Mouse (Mus musculus) gastrocnemius, adult 2 months (tissue): ENCODE data around the gene Vps53. TPM values are rescaled to one million over a fixed set of nuclear protein-coding genes. Genes with fewer than 3 reads are reported as not detected.

Source experiments
- DNase-seq: peaks from one replicate; pipeline ENCODE4 v3.0.0; 2022
- H3K27ac ChIP-seq: fragments of 200-600 bp; 2 replicates; pipeline ENCODE4 v1.8.1; 2022; ENCODE audit warnings: mild to moderate bottlenecking
- H3K4me3 ChIP-seq: fragments of 200-600 bp; 2 replicates; pipeline ENCODE4 v1.8.1; 2022; ENCODE audit warnings: mild to moderate bottlenecking, moderate library complexity
- CTCF ChIP-seq: fragments of 200-600 bp; IDR thresholded peaks from 2 replicates; pipeline ENCODE4 v1.8.1; 2022; ENCODE audit warnings: antibody characterized with exemption, mild to moderate bottlenecking, moderate library complexity
- intact Hi-C: fragments of 180-260 bp; cut with DNase I; formaldehyde crosslinking; loops from one replicate; pipeline ENCODE4 v1.15.1; 2025
- total RNA-seq, 2 experiments: library from RNA; stranded (reverse); gene quantifications; 2 replicates each; pipeline ENCODE4 v1.2.3; 2021

Vps53 gene
- total RNA-seq, 2 experiments from 2014 or later: 22.0 to 22.1 TPM

DNA sequence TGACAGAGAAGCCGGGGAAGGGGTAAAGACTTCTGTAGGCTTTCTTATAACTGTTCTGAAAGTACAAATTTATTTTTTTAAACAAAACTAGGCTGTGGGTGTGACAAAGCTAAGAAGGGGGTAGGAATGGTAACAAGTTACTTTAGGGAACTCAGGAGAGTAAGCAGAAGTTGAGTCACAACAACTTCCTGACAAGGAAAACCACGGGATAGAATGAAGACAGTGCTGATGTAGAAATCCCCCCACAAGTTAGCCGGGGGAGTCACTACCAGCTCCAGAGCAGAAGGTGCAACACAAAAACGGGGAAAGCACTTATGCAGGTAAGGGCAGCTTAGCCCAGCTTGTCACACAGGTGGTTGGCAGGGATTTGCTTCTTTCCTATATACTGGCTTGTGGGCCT is 90.9 kb downstream of the Vps53 start:
- no peak overlapping the region for H3K27ac ChIP-seq
- TF ChIP-seq CTCF: no peak
- intact Hi-C loops: loop anchor here (5.0 kb wide), 1 partner anchor 129 kb away; the partner anchor contains the start of genes Dbil5 and Gemin4
- DNase-seq: no peak
- H3K4me3 ChIP-seq: no peak overlapping the region

DNA sequence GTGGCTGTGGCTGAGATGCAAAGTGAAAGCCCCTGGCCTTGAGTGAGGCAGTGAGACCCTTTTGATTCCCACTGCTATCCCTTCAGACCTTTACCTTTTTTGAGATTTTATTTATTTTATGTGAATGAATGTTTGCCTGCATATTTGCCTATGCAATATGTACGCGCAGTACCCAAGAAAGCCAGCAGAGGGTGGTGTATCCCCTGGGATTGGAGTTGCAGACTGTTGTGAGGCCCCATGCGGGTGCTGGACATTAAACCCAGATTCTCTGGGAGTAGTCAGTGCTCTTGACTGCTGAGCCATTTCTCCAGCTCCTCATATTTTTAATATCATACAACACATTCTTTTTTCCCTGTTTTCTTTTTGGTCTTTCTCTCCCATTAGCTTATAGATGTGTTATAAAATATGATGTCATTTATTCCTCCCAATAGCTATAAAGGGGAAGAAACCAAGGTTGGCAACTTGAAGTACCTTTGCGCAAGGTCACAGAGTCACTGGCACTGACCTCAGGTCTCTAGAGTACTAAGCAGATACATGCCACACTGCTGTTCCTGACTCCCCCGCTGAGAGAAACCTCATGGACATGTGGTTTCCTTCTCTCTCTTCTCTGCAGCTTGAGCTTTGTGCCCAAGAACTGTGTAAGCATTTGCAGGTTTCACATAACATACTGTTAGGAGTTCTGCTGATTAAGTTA is 93.4 kb downstream of the Vps53 start:
- intact Hi-C loops: loop anchor here (1.0 to 5.0 kb wide), 2 partner anchors 81 to 131 kb away; partner anchors contain the start of genes Dbil5 and Gemin4
- TF ChIP-seq CTCF: peak; percentile 90
- H3K27ac ChIP-seq: no peak overlapping the region
- no peak overlapping the region for H3K4me3 ChIP-seq
- DNase-seq: peak; percentile 59

DNA sequence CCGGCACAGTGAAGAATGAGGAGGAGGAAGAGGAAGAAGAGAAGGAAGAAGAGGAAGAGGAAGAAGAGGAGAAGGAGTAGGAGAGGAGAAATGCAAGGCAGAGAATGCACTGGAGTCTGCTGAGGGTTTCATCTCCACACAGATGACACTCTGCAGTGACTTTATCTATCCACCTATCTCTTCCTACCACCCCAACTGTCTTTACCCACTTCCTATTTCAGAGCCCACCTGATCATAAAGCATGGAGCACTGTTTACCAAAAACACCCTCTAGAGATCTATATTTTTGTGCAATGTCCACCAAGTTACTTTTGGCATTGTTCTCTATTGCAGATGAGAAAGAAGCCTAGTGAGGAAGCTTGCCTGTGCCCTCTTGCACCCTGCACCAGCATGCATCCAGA is 94.5 kb downstream of the Vps53 start:
- Histone ChIP-seq H3K4me3 (no peak overlapping the region), H3K27ac (no peak overlapping the region)
- TF ChIP-seq CTCF: no peak
- DNase-seq: no peak
- intact Hi-C loops: loop anchor here (5.0 kb wide), 2 partner anchors 43 to 132 kb away; partner anchors contain the start of genes Dbil5 and Gemin4

GRCm38 (mm10) chr11:76083941-76084367 is 95.5 kb downstream of the Vps53 start:
- intact Hi-C loops: loop anchor here (5.0 kb wide), 1 partner anchor 42 kb away; no protein-coding TSS in a partner anchor
- H3K4me3 ChIP-seq: no peak overlapping the region
- TF ChIP-seq CTCF: no peak
- H3K27ac ChIP-seq: no peak overlapping the region
- peak; percentile 15 for DNase-seq

DNA sequence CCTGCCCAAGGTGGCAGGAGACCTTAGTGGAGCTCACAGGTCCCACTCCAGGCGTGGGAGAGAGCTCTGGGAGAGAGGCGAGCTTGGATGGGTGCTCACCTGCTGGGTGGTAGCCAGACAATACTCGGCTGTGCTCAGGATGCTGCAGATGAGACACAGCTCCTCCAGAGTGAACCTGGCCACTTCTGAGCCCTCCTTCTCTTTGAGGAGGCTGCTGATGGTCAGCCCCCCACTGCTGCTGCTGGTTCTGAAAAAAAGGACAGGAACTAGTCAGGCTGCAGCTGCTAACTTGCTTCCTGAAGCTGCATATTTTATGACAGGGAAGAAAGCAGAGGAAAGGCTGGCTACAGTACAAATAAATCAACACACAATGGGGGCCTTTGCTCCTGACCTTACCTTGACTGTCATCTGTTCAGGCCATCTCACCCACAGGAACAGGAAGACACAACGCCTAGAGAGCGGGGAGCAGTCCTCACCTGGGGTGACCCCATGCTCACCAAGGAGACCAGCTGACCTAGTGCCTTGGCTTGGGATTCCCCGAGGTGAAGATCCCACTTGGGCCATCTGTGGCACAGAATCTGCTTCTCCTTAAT is 98.3 kb downstream of the Vps53 start:
- no peak for TF ChIP-seq CTCF
- DNase-seq: no peak
- intact Hi-C loops: loop anchor here (5.0 kb wide), 1 partner anchor 39 kb away; no protein-coding TSS in a partner anchor
- Histone ChIP-seq H3K27ac (peak overlapping the region; percentile 83), H3K4me3 (no peak overlapping the region)

- H3K27ac ChIP-seq: peak overlapping the region; percentile 83
- no peak overlapping the region for H3K4me3 ChIP-seq
- intact Hi-C loops: loop anchor here (5.0 kb wide), 1 partner anchor 38 kb away; no protein-coding TSS in a partner anchor
- no peak for TF ChIP-seq CTCF
- DNase-seq: no peak
Measured at GRCm38 (mm10) chr11:76080293-76080692, 99.2 kb downstream of the Vps53 start.

- Histone ChIP-seq H3K4me3 (no peak overlapping the region), H3K27ac (no peak overlapping the region)
- intact Hi-C loops: no loop called here
- no peak for TF ChIP-seq CTCF
- DNase-seq: no peak
Measured at GRCm38 (mm10) chr11:76077341-76077740, 102.1 kb downstream of the Vps53 start.

GRCm38 (mm10) chr11:76074296-76075093 is 105.0 kb downstream of the Vps53 start:
- intact Hi-C loops: no loop called here
- Histone ChIP-seq H3K27ac (no peak overlapping the region), H3K4me3 (no peak overlapping the region)
- DNase-seq: no peak
- TF ChIP-seq CTCF: no peak

- Histone ChIP-seq H3K4me3 (peak overlapping the region; percentile 26; the same call in 1 of the 2 replicates), H3K27ac (peak overlapping the region; percentile 16)
- intact Hi-C loops: no loop called here
- DNase-seq: peak; percentile 62
- no peak for TF ChIP-seq CTCF
Measured at GRCm38 (mm10) chr11:76069816-76070215, 109.6 kb downstream of the Vps53 start.

GRCm38 (mm10) chr11:76066563-76067156 is 112.8 kb downstream of the Vps53 start:
- Histone ChIP-seq H3K4me3 (no peak overlapping the region), H3K27ac (peak overlapping the region; percentile 50)
- intact Hi-C loops: loop anchor here (2.0 kb wide), 1 partner anchor 40 kb away; the partner anchor contains the start of gene Rflnb
- DNase-seq: no peak
- no peak for TF ChIP-seq CTCF

DNA sequence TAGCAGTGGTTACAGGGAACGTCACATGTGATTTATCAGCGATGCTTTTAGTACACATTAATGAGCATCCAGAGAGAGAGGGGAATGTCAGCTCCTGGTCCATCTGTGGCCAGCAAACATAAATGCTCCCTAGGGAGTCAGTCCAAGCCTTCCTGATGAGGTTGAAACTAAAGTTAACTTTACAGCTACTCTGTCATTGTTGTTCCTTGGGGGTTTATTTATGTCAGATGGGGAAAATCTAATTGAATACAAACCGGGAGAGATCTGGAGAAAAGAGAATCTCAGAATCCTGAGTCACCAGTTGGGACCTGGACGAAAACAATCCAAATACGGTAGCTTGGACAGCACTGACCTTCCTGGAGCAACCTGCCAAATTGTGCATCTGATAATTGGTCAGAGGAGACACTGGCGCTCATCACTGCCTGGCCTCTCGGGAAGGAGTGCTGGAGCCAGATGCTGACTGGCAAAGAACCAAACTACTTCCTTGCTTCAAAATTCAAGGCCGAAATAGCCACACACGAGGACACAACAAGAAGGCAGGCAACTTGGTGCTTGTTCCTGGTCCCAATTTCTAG is 113.8 kb downstream of the Vps53 start:
- Histone ChIP-seq H3K27ac (peak overlapping the region; percentile 50), H3K4me3 (no peak overlapping the region)
- no peak for TF ChIP-seq CTCF
- DNase-seq: peak; percentile 61
- intact Hi-C loops: loop anchor here (2.0 kb wide), 1 partner anchor 39 kb away; the partner anchor contains the start of gene Rflnb

GRCm38 (mm10) chr11:76064411-76064810 is 115.0 kb downstream of the Vps53 start:
- intact Hi-C loops: no loop called here
- no peak for TF ChIP-seq CTCF
- Histone ChIP-seq H3K27ac (peak overlapping the region; percentile 50; the same call in 1 of the 2 replicates), H3K4me3 (no peak overlapping the region)
- DNase-seq: no peak
